Mouse (Mus musculus) brain, embryonic 14.5 days (tissue): ENCODE results near the gene Gpr108.

Experiments
- CTCF ChIP-seq: fragments of 200-500 bp; IDR thresholded peaks from 2 replicates; pipeline ENCODE4 v1.5.1; 2012; ENCODE audit warnings: inconsistent platforms, mild to moderate bottlenecking, moderate library complexity, borderline replicate concordance; ENCODE audit not compliant: insufficient read depth, insufficient read length; ENCODE audit errors: extremely low read depth
- POLR2A ChIP-seq: fragments of 200-500 bp; IDR thresholded peaks from 2 replicates; pipeline ENCODE4 v1.6.1; 2012; ENCODE audit warnings: mild to moderate bottlenecking, inconsistent platforms, borderline replicate concordance; ENCODE audit not compliant: poor library complexity, insufficient read depth, insufficient read length, severe bottlenecking; ENCODE audit errors: extremely low read depth

DNA sequence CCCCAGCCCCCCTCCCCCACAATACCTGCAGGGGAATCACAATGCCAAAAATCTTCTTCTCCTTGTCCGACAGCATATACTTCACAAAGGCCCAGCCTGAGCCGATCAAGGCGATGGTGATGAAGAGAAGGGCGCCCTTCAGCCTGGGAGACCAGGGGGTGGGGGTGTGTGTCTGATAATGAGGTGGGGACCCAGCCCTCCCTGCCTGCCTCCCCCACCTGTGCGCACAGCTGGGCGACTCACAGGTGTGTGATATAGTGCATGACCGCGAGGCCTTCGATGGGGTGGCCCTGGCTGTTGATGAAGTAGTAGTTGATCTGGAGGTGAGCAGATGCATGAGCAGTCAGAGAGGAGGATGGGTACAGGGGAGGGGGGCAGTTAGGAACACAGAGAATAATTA lies 11.1 kb downstream of the Gpr108 start:
- TF ChIP-seq CTCF (no peak), POLR2A (no peak)
